Mouse (Mus musculus): ENCODE results near the gene Psmd1.

Gene Psmd1

GRCm38 (mm10) chr1:86154133-86154823 is 90.1 kb downstream of the Psmd1 start, which contains the start of gene Armc9:
Armc9 (plus strand) TSS chr1:86154780.
- in situ Hi-C loops (cut with MboI; ENCODE audit: unreplicated experiment in 2 of 2) = no loop called here

- in situ Hi-C loops (cut with MboI; ENCODE audit: unreplicated experiment in 2 of 2) = no loop called here
Observed at GRCm38 (mm10) chr1:86154824-86155164, 90.6 kb downstream of the Psmd1 start.

DNA sequence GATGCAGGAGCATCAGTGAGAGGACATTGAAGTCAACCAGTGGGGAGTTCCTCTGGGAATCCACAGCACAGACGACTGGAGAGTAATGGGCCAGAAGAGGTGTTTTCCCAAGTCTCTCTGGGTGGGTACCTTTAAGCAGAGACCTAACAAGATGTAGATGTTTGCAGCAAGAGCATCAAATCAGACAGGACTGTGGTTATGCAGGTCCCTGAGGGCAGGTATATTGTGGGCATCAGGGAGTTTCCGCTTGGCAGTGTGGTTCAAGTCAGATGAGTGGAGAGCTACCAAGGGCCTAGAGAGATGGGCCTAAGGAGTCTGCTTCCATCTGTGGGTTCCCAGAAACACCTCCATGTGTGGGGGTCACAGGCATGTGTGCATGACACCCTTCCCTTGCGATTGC is 91.9 kb downstream of the Psmd1 start:
- in situ Hi-C loops (cut with MboI; ENCODE audit: unreplicated experiment in 2 of 2) = no loop called here

DNA sequence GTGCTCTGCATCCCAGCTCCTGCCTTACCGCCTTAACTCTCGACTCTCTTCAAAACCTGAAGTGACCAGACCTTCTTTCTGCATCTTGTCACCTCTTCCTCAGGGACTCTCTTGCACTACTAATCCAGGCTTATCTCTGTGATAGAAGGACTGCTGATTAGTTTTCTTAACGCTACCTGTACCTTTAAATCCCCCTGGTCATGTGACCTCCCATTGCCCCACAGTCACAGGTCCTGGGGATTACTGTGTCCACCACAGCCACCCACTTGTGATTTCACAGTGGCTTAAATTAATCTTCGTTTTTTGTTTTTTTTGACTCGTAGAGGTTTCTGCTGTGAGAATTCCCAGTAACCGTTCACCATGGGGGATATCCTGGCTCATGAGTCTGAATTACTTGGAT is 92.4 kb downstream of the Psmd1 start:
- in situ Hi-C loops (cut with MboI; ENCODE audit: unreplicated experiment in 2 of 2) = no loop called here

GRCm38 (mm10) chr1:86160059-86160458 is 95.9 kb downstream of the Psmd1 start:
- in situ Hi-C loops (cut with MboI; ENCODE audit: unreplicated experiment in 2 of 2) = loop anchor here in 1 of 2 experiments (10.0 kb wide), 1 partner anchor 385 kb away; no protein-coding TSS in a partner anchor

DNA sequence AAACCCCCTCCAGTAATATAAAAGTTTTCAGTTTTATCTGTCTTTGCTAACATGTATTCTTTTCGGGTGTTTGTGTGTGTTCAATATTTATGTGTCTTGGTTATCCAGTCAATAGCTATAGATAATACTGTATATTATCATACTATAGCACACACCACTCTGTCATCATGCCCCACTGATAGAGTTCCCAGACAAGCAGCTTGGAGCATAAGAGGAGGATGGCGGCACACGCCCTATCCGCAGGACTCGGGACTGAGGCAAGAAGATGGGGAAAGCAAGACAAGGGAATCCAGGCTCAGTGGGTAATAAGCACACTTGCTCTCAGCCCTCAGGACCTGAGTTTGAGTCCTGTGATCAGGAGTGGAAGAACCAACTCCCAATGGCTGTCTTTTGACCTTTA is 96.3 kb downstream of the Psmd1 start:
- in situ Hi-C loops (cut with MboI; ENCODE audit: unreplicated experiment in 2 of 2) = loop anchor here in 1 of 2 experiments (10.0 kb wide), 1 partner anchor 384 kb away; no protein-coding TSS in a partner anchor

GRCm38 (mm10) chr1:86161061-86161460 is 96.9 kb downstream of the Psmd1 start:
- in situ Hi-C loops (cut with MboI; ENCODE audit: unreplicated experiment in 2 of 2) = loop anchor here in 1 of 2 experiments (10.0 kb wide), 1 partner anchor 384 kb away; no protein-coding TSS in a partner anchor

DNA sequence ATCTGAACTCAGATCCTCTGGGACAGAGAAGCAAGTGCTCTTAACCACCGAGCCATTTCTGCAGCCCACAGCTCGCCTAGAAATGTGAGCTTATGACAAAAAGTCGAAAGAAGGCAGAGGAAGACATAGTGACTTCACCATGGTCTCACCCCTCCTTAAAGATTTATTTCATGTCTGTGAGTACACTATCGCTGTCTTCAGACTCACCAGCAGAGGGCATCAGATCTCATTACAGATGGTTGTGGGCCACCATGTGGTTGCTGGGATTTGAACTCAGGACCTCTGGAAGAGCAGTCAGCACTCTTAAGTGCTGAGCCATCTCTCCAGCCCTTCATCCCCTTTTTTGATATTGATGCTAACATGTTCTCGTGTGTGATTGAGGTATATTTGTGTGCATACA is 110.4 kb downstream of the Psmd1 start:
- in situ Hi-C loops (cut with MboI; ENCODE audit: unreplicated experiment in 2 of 2) = loop anchor here in 1 of 2 experiments (5.0 kb wide), 1 partner anchor 163 kb away; no protein-coding TSS in a partner anchor

- in situ Hi-C loops (cut with MboI; ENCODE audit: unreplicated experiment in 2 of 2) = loop anchor here in 1 of 2 experiments (5.0 kb wide), 1 partner anchor 161 kb away; no protein-coding TSS in a partner anchor
Observed at GRCm38 (mm10) chr1:86176066-86176465, 111.9 kb downstream of the Psmd1 start.

DNA sequence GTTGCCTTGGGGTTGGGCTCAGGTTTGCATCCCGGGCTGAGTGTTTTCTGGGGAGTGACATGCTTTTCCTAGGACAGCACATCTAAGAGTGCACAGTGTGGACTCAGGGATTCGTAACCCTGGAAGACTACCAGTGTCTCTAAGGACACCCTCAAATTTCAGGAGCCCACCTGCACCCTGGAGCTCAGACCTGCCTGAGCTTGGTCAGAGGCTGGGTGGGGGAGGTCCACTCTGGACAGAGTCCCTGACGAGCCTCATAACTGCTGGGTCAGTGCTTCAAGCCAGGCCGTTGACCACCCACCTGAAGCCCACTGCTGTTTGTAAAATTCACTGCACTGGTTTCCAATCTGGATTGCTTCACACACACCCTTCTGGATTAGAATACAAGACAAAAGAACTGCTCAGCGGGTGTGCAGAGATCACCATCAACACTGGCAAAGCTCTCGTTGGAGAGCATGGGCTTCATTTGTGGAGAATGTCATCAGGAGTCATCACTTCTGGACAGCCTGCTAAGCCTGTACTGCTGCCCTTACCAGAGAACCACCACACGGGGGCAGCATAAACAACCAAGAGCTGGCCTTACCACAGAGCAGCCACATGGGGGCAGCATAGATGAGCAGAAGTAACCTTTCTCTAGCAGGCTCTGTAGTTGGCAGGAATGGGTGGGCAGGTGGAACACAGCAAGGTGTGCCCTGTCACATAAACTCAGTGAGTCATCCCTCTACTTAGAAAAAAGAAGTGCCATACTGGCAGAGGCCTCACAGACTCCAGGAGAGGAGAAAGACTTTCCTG is 114.5 kb downstream of the Psmd1 start:
- in situ Hi-C loops (cut with MboI; ENCODE audit: unreplicated experiment in 2 of 2) = loop anchor here in 1 of 2 experiments (5.0 kb wide), 1 partner anchor 159 kb away; no protein-coding TSS in a partner anchor

GRCm38 (mm10) chr1:86182004-86182709 is 118.0 kb downstream of the Psmd1 start:
- in situ Hi-C loops (cut with MboI; ENCODE audit: unreplicated experiment in 2 of 2) = loop anchor here in 1 of 2 experiments (5.0 to 10.0 kb wide), 2 partner anchors 123 to 155 kb away; partner anchors contain the start of gene B3gnt7

- in situ Hi-C loops (cut with MboI; ENCODE audit: unreplicated experiment in 2 of 2) = loop anchor here in 1 of 2 experiments (5.0 to 10.0 kb wide), 2 partner anchors 121 to 154 kb away; partner anchors contain the start of gene B3gnt7
Observed at GRCm38 (mm10) chr1:86183577-86184263, 119.5 kb downstream of the Psmd1 start.

DNA sequence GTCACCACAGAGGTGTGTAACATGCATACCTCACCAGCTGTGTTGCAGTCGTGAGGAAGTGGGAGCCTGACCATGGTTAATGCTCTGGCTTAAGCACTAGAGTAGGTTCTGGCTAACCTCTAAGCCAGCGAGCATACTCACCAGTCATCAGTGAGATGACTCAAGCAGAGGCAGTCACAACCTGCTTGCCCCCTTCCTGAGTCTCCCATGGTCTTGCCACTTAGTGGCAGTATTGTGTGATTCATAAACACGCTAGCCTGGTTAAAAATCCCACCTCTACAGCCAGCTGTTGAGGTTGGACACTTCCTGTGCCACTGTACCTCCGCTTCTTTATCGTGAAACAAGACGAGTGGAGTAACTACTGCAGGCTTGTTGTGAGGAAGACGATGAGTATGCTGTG is 122.6 kb downstream of the Psmd1 start:
- in situ Hi-C loops (cut with MboI; ENCODE audit: unreplicated experiment in 2 of 2) = loop anchor here in 1 of 2 experiments (10.0 kb wide), 1 partner anchor 118 kb away; the partner anchor contains the start of gene B3gnt7

- in situ Hi-C loops (cut with MboI; ENCODE audit: unreplicated experiment in 2 of 2) = loop anchor here in 1 of 2 experiments (10.0 kb wide), 1 partner anchor 117 kb away; the partner anchor contains the start of gene B3gnt7
Observed at GRCm38 (mm10) chr1:86187856-86188255, 123.7 kb downstream of the Psmd1 start.

DNA sequence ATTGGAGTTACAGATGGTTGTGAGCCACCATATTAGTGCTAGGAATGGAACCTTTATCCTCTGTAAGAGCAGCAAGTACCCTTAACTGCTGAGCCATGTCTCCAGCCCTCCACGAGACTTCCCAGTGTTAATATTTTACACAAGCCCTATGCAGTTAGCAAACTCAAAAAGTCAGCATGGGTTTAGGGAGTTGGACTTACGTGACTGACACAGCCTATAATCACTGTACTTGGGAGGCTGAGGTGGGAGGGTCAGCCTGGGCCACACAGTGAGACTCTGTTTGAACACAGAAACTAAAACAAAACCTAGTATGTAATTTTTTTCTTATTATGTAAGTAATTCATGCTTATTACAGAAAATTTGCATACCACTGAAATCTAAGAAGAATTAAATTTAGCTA is 124.1 kb downstream of the Psmd1 start:
- in situ Hi-C loops (cut with MboI; ENCODE audit: unreplicated experiment in 2 of 2) = loop anchor here in 1 of 2 experiments (10.0 kb wide), 1 partner anchor 117 kb away; the partner anchor contains the start of gene B3gnt7
